ENCODE assay signal across 12 mouse cellular contexts in genomic region chr10:43684247-43685033, GRCm38 (mm10).
DNase-seq lines count a peak whose midpoint lies in the region; ATAC-seq lines count a peak whose summit lies in the region.
"Had no signal": no experiment of that assay in that cellular context is flagged by ENCODE, and none has a peak within 500 bp of the region (broad histone marks: within the 10 kb centered on the region; RNA-seq: fewer than 3 reads in every experiment).

No protein-coding gene starts in this region.

- H3K4me1 ChIP-seq in liver, embryonic 13.5 days (replicated peaks), result peaks cover 34% of the 10 kb centered on the region
- H3K4me1 ChIP-seq in liver, embryonic 11.5 days (replicated peaks; ENCODE audit: control insufficient read depth, insufficient read depth, low read length), result peaks cover 3% of the 10 kb centered on the region; the same call in 1 of the 2 replicates
- peaks cover 18% of the 10 kb centered on the region for H3K4me1 ChIP-seq in kidney, embryonic 16.5 days (ENCODE audit: insufficient read depth, low read length)

- ATAC-seq in liver, embryonic 13.5 days (ENCODE audit: low read depth), result no peak
- ATAC-seq in liver, embryonic 11.5 days (replicated peaks; ENCODE audit: low FRiP score), result no peak
- ATAC-seq in common myeloid progenitor, adult 5-6 weeks (replicated peaks; ENCODE audit: low read depth, poor library complexity, severe bottlenecking), result 0 out of 2 replicates have a peak, but pooled peaks have one; percentile 36
- peak; percentile 41; the same call in 1 of the 2 replicates for ATAC-seq in kidney, embryonic 16.5 days (ENCODE audit: low FRiP score, low TSS enrichment)
- peak; percentile 96 for ATAC-seq in megakaryocyte, adult 5-6 weeks (ENCODE audit: poor library complexity, severe bottlenecking)
- ATAC-seq: midbrain, embryonic 16.5 days had no signal

- H3K9ac ChIP-seq in liver, embryonic 13.5 days, result no peak overlapping the region
- H3K9ac ChIP-seq in liver, embryonic 11.5 days (ENCODE audit: low read depth, low read length), result no peak overlapping the region
- no peak overlapping the region for H3K9ac ChIP-seq in kidney, embryonic 16.5 days (replicated peaks; ENCODE audit: low read length)
- H3K9ac ChIP-seq: hindbrain, embryonic 13.5 days had no signal

- no peak for DNase-seq in liver, embryonic 13.5 days
- DNase-seq in liver, embryonic 11.5 days (ENCODE audit: low spot score), result no peak
- no peak for DNase-seq in adrenal gland, postnatal 36 days
- DNase-seq in heart, postnatal 36 days, result no peak
- DNase-seq in left cerebral cortex, postnatal 36 days (ENCODE audit: low spot score in 2 of 2), result no peak
- DNase-seq: cerebellum, adult 11-12 months; heart, adult 18-20 months had no signal

- H3K4me2 ChIP-seq in liver, embryonic 13.5 days, result no peak overlapping the region
- no peak overlapping the region for H3K4me2 ChIP-seq in liver, embryonic 11.5 days
- H3K4me2 ChIP-seq in kidney, embryonic 16.5 days (replicated peaks; ENCODE audit: low read depth, low read length), result no peak overlapping the region
- H3K4me2 ChIP-seq: hindbrain, embryonic 13.5 days had no signal

- H3K27me3 ChIP-seq in liver, embryonic 13.5 days, result peaks cover 23% of the 10 kb centered on the region
- peaks cover 11% of the 10 kb centered on the region for H3K27me3 ChIP-seq in liver, embryonic 11.5 days (replicated peaks; ENCODE audit: control insufficient read depth, insufficient read depth, low read length)
- no peaks in the 10 kb centered on the region for H3K27me3 ChIP-seq in kidney, embryonic 16.5 days (ENCODE audit: insufficient read depth, low read length)
- H3K27me3 ChIP-seq: hindbrain, embryonic 13.5 days had no signal

- intact Hi-C loops in heart, postnatal 36 days (cut with DNase I), result no loop called here
- intact Hi-C loops in left cerebral cortex, postnatal 36 days (cut with DNase I), result no loop called here

- 64% methylated on average over 12 of the region's 12 CpGs for WGBS in liver, embryonic 13.5 days (ENCODE audit: insufficient replicate concordance)
- 53% methylated on average over 12 of the region's 12 CpGs for WGBS in liver, embryonic 11.5 days
- 47% methylated on average over 12 of the region's 12 CpGs for WGBS in kidney, embryonic 16.5 days

- peak overlapping the region; percentile 42; the same call in 1 of the 2 replicates for H3K27ac ChIP-seq in liver, embryonic 13.5 days
- H3K27ac ChIP-seq in liver, embryonic 11.5 days (ENCODE audit: low read depth, low read length), result no peak overlapping the region
- no peak overlapping the region for H3K27ac ChIP-seq in kidney, embryonic 16.5 days (ENCODE audit: low read length)
- H3K27ac ChIP-seq: hindbrain, embryonic 13.5 days had no signal

- H3K9me3 ChIP-seq in liver, embryonic 13.5 days (replicated peaks), result no peaks in the 10 kb centered on the region
- H3K9me3 ChIP-seq in liver, embryonic 11.5 days (ENCODE audit: control insufficient read depth, low read length), result no peaks in the 10 kb centered on the region
- H3K9me3 ChIP-seq in kidney, embryonic 16.5 days (ENCODE audit: low read length), result no peaks in the 10 kb centered on the region
- H3K9me3 ChIP-seq: hindbrain, embryonic 13.5 days had no signal

- H3K36me3 ChIP-seq in liver, embryonic 13.5 days, result no peaks in the 10 kb centered on the region
- H3K36me3 ChIP-seq in liver, embryonic 11.5 days (ENCODE audit: control insufficient read depth, insufficient read depth, low read length), result no peaks in the 10 kb centered on the region
- H3K36me3 ChIP-seq in kidney, embryonic 16.5 days (ENCODE audit: insufficient read depth, low read length), result no peaks in the 10 kb centered on the region
- H3K36me3 ChIP-seq: hindbrain, embryonic 13.5 days had no signal

- H3K4me3 ChIP-seq in liver, embryonic 13.5 days (replicated peaks), result no peak overlapping the region
- H3K4me3 ChIP-seq in liver, embryonic 11.5 days (ENCODE audit: low read depth, low read length), result no peak overlapping the region
- H3K4me3 ChIP-seq in kidney, embryonic 16.5 days (ENCODE audit: low read length), result no peak overlapping the region
- H3K4me3 ChIP-seq: hindbrain, embryonic 13.5 days had no signal

Comparison
In these comparisons a context has a peak if more than half of its experiments do, and no peak if none do; other contexts are left out.
1. ATAC-seq: peak in common myeloid progenitor, adult 5-6 weeks (single experiment), kidney, embryonic 16.5 days (single experiment) and megakaryocyte, adult 5-6 weeks (single experiment); none in liver, embryonic 13.5 days (single experiment) and liver, embryonic 11.5 days (single experiment).